Mouse (Mus musculus) adipocyte (in vitro differentiated cells): Measurements from ENCODE around the gene Zfp202.

Experiments
- DNase-seq: peaks from one replicate; pipeline ENCODE4 v3.0.0-alpha.2; 2016; ENCODE audit warnings: low spot score

Zfp202 gene

DNA sequence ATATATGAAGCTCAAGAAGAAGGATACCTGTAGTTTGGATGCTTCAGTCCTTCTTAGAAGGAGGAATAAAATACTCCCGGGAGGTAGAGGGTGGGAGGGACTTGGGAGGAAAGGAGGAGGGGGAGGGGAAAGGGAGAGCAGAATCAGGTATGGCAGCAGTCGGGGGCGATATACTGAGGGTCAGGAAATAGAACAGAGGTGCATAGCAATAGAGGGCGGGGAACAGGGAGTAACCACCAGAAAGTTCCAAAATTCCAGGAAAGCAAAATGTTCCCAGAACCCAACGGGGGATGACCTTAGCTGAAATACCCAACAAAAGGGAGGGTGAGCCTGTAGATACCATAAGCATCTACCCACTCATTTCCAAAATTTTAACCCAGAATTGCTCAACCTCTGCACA is 48.2 kb downstream of the Zfp202 start:
- DNase-seq: no peak

DNA sequence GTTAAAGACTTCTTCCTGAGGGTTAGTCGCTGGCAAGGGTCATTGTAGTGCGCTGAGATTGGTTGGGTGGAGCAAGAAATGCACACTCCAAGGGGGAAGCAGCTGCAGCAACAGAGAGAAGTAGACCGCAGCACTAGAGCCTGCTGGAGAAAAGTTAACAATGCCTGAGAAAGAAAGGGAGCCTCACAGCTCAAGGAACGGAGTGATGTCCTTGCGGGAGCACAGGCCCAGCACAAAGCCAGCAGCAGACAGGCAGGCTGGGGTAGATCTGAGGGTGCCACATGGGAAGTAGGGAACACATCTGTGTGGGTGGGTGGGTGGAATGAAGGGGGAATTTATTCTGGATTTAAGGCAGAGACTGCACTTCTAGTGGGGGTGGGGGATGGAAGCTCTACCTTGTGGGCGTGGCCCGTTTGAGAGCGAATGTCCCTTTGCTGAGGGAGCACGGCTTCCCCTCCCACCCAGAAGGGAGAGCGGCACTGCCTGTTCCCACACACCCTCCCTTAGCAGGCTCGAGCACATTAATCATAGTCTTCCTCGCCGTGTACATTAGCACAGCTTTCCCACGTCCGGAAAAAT is 49.2 kb downstream of the Zfp202 start:
- DNase-seq: no peak

- DNase-seq: no peak
Observed at GRCm38 (mm10) chr9:40241951-40242888, 50.1 kb downstream of the Zfp202 start.

DNA sequence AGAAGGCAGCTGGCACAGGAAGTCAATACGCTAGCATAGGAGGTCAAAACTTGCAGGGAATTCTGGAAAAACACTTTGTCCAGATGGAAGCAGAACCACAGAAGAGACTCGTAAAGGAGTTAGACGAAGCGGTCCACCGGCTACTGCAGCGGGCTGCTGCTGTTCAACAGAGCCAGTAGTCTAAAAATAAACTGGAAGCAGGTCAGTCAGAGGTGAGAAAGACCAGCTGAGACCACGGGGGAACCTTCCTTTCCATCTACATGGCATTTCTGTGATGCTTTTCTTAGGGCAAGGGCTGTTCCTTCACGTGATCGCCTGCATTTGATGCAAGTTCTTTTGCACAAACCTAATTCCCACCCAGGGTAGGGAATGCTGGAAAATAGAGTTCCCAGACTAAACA is 53.4 kb downstream of the Zfp202 start:
- no peak for DNase-seq

DNA sequence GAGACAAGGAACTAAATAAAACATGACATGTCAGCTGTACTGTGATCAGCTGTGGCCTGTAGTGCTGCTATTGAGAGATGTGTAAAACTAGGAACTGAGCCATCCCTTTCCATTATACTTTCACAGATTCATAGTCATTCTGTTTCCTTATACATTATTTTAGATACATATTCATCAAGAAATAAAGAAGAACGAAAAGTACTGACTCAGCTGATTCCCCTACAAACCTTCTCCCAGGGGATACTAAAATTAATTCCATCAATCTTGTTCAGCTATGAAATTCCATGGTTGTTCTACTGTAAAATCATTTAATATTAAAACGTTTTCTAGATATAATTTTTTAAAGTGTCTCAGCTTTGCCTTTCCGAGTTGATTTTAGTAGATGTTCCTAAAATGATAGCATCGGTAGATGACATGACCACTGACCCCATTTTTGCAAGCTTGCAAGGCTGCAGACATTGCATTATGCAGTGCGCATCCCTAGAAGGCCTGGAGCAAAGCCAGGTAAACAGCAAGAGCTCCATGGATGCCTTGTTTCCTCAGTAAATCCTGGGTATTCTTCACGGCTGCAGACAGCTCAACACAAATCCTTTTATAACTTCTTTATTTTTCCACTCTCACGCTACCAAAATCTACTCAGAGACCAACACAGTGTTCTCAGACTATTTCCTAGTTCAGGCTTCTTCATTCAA is 54.0 kb downstream of the Zfp202 start:
- DNase-seq: no peak

DNA sequence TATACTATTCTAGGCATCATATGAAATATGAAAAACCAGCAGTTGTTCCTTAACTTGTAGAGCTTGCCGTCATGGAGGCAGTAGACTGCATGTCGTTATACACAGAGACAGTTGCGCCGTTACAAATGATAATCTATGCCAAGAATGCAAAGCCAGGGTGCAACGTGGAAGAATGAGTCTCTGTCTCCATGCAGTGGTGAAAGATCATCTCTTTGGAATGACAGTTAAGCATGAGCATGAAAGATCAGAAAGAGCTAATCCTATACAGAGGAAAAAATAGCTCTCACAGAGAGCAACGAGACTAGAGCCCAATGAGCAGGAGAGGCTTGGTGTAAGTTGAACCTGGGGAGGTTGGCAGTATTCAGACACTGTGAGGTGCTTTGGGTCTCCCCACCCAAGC is 54.6 kb downstream of the Zfp202 start:
- no peak for DNase-seq

GRCm38 (mm10) chr9:40249106-40249505 is 57.0 kb downstream of the Zfp202 start:
- no peak for DNase-seq

- no peak for DNase-seq
Observed at GRCm38 (mm10) chr9:40252459-40252858, 60.3 kb downstream of the Zfp202 start.
